Mouse (Mus musculus): ENCODE data around the gene Polr2l. TPM values are rescaled to one million over a fixed set of nuclear protein-coding genes. Genes with fewer than 3 reads are reported as not detected.

The Polr2l gene
- total RNA-seq, 2 experiments from 2014 or later, result 24.0 to 27.6 TPM

DNA sequence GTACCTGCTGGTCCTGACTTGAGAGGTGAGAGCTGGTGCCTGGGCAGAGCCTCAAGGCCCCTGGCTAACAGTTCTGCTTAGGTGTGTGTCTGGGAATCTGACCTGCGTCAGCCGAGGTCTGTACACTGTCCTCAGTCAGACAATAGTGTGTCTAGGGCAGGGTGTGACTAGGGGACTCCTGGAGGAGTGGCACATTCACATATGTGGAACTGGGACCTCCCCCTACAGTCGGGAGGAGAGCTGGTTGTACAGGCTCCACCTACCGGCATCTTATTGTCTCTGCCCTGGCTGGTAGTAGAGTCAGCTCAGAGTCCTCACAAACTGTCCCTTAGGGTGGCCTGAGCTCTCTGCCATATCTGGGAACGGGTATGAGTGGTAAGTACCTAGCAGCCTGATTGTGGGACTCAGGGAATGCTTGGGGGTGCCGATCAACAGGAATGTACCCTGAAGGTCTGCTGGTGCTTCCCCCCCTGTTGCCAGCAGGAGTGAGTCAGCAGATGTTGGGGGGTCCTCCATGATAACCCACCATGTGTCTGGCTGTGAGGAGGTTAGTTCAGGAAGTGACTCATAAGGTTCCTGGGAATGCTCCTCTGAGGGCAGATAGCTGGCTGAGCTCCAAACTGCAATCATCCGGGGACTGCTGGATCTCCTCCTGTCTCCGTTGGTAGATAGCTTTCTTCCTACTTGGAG lies 6.3 kb downstream of the Polr2l start:
- ATAC-seq (ENCODE audit: poor library complexity, severe bottlenecking), result peak; percentile 53

DNA sequence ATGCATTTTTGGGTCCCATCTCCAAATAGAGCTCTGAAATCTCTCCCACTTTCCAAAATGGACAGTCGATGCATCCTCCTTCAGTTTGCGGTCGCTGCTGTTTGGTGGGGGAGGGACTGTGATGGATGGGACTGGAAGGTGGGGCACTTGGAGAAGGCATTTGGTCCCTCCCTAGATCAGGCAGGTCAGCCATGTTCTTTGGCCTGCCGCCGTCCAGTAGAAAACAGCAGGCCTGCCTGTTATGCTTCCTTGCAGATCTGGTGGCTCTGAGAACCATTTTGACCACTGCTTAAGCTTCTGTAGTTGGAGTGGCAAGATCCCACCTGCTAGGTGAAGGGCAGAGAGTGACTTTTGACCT lies 6.8 kb downstream of the Polr2l start:
- ATAC-seq (ENCODE audit: poor library complexity, severe bottlenecking), result no peak

DNA sequence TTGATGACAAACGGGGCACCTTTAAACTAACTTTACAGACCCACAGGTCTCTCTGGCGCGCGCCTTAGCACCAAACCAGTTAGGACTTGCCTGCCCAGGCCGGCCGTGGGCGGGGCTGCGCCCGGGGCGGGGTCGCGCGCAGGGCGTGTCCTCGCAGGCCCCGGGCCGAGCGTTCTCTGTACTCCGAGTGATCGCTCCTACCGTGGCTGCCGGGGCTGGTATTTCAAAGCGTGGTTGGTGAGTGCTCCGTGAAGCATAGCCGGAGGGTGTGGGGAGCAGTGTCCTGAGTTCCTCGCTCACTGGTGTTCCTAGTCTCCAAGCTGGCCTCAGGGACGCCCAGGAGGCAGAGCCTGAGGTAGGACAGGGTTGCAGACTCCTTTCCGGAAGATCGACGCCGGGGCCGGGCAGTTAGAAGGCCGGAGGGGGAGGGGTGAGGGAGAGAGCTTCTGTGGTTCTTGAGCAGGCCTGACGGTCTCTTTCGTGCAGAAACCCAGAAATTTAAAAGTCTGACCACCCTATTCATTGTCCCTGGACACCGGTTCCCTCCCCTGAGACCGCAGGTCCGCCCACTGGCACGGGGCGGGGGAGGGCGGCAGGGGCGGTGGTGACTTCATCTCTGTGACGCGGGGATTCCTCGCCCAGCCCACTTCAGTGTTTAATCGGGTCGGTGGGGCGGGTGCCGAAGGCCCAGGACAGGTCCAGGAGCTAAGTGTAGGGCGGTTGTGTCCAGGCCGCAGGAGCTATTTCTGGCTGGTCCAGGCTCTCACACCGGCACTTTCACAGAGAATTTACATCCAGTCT lies 7.5 kb downstream of the Polr2l start, which contains the start of gene Cd151:
Cd151 (plus strand) TSS at position 163 of the 801 bp plus-strand sequence.
- ATAC-seq (ENCODE audit: poor library complexity, severe bottlenecking), result peak; percentile 73

DNA sequence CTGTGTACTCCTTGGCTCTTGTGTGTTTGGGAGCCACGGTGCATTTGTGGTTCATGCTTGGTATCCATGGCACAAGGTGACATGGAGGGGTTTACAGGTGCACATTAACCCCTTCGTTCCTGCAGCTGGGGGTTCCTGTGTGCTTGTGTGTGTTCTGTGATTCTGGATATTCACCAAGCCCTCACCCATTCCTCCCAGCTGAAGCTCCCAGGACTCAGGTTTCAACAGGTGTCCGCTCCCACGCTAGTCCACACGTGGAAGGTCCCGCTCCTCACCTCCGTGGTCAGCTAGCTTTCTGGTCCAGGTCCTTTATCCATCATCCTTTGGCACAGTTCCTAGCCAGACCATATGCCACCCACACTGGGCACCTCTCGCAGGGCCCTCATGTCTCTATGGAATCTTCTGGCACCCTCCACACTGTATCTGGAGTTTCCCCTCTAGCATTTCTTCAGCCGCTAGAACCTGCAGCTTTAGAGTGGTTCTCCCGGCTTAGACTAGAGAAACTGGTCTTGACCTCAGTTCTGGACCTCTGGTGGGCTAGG lies 8.3 kb downstream of the Polr2l start:
- no peak for ATAC-seq (ENCODE audit: poor library complexity, severe bottlenecking)

DNA sequence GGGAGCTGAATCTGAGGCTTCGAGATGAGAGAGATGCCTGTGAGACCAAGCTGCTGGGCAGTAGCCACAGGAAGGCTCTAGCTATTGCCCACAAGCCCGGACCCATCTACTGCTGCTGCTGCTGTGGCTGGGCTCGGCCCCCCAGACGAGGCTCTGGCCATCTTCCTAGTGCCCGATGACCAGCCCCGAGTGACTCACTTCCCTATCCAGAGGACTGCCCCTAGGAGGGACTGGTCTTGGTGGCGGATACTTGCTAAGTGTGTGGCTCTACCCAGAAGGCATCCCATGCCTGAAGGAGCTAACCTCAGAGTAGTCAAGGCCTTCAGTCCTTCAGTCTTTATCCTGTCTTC lies 8.9 kb downstream of the Polr2l start:
- ATAC-seq (ENCODE audit: poor library complexity, severe bottlenecking), result no peak

DNA sequence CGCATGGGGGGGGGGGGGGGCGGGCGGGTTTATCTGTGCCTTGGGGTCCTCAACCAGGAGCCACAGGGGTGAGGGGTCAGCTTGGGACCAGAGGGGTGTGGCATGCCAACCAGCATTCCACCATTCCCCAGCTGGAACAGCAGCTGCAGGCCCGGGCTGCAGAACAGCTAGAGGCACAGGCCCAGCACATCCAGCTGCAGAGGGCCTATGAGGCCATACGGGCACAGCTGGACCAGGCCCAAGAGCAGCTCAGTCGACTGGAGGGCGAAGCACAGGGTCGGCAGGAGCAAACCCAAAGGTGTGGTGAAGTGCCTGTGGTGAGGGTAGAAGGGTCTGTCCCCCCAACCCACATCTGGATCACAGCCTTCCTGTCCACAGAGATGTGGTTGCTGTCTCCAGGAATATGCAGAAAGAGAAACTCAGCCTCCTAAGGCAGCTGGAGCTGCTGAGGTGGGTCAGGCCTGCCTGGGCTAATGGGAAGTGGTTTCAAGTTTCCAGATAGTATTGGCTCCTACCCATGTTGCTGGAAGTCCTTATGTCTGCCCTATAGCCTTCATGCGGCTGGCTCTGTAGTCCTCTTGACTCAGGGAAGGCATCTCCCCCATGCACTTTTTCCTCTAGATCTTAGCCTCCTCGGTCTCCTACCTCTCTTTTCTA lies 9.4 kb downstream of the Polr2l start:
- ATAC-seq (ENCODE audit: poor library complexity, severe bottlenecking), result no peak

DNA sequence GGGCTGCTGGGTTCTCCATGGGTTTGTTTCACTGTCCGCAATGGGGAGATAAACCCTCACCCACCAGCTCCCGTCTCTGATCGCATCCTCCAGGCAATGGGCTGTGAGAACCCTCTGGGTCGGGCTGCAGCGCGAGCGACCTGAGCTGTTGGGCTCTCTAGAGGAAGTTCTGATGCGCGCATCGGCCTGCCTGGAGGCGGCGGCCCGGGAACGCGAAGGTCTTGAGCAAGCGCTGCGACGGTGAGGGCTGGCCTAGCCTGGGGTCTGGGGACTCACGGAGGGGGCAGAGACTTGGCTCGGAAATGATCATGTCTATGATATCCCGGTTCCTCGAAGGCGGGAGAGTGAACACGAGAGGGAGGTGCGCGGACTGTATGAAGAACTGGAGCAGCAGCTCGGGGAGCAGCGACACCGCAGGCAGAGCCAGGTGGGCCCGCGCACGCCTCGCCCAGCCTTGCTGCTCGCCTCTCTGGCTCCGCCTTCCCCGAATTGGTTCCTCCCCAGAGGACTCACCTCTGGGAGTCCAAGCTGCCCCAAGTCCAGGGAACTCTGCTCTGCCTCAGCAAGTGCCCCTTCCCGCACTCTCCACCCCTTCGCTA lies 10.2 kb downstream of the Polr2l start:
- ATAC-seq (ENCODE audit: poor library complexity, severe bottlenecking), result peak; percentile 22; the same call in 1 of the 2 replicates

DNA sequence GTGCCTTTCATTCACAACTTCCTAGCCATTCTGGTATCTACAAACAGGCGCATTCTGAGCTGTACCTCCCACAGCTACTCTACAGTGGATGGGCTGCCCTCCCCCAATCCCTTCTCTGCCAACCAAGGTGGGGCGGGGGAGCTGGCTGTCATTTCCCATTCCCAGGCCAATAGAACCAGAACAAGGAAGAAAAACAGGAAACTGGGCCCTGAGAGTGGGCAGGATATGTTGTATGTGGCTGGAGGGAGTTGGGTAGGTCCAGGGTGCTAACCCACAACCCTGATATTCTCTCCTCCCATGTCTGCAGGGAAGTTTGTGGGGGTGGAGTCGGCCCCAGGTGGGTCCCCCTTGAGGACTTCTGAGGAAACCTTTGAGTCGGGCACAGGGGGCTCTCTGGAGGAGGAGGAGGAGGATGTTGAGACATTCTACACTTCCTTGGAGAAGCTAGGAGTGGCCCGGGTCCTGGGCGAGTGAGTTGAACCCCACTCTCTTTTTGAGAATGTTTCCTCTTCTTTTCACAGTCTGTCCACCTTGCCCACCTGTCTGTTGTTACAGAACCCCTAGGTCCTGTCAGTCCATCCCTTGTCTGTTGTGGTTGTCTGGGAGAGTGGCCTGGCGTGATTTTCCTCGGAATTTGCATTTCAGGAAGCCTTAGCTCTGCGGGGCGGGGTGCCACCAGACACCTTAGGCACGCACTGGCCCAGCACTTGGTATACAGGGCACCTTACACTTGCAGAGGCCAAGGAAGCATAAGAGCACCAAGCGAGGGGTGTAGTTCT lies 10.9 kb downstream of the Polr2l start:
- ATAC-seq (ENCODE audit: poor library complexity, severe bottlenecking), result no peak

DNA sequence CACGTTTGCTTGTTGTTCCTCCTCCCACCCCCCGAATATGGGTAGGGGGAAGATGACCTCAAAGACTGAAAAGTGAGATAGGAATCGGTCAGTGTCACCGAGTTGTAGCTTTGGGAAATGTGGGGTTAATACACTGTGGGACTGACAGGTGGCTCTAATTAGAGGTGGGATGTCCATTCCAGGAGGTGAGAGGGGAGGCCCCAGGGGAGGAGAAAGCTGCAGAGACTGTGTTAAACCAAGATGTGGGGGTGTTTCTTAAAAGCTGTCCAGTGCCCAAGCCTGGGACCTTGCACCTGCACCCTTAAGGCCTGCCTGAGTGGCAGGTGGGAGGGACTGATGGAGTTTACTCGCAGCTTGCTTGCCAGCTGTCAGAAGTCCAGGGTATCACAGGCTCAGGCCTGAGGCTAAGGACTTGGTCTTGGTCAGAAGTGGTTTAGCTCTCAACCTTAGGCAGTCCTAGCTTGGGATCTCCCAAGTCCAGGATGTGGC lies 12.6 kb downstream of the Polr2l start:
- ATAC-seq (ENCODE audit: poor library complexity, severe bottlenecking), result no peak

DNA sequence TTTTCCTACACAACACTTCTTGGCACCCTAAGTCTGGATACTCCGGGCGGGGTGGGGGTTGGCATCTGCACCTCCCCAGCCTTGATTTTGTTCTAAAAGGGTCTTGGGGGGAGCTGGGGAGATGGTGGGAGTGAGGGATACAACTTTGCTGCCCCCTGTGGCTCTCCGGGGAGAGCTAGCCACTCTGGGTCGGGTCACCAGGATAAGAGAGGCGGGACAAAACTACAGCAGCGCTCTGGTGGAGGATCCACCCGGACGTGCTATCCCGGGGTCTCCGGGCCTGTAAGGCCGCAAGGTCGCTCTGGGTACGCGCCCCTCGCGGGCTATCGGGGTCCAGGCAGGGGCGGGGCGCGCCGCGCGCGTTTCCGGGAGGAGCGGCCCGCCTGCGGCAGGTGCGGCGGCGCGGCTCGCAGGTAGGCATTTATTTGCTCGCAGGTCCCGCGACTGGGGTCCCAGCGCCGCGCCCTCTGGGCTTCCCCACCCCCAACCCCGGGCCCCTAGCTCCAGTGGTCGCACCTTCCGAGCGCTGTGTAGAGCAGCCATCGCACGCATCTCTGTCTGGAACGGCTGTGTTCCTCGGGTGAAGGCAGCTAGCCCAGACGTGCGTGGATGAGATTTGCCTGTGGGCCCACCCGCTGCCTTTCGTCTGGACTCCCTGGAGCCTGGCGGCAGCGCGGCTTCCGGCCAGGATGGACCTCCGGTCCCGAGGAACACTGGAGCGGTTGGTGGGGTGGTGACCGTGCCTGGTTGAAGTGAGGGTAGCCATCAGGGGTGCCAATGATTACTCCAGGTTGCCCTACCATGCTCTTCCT lies 13.2 kb downstream of the Polr2l start:
- no peak for ATAC-seq (ENCODE audit: poor library complexity, severe bottlenecking)

DNA sequence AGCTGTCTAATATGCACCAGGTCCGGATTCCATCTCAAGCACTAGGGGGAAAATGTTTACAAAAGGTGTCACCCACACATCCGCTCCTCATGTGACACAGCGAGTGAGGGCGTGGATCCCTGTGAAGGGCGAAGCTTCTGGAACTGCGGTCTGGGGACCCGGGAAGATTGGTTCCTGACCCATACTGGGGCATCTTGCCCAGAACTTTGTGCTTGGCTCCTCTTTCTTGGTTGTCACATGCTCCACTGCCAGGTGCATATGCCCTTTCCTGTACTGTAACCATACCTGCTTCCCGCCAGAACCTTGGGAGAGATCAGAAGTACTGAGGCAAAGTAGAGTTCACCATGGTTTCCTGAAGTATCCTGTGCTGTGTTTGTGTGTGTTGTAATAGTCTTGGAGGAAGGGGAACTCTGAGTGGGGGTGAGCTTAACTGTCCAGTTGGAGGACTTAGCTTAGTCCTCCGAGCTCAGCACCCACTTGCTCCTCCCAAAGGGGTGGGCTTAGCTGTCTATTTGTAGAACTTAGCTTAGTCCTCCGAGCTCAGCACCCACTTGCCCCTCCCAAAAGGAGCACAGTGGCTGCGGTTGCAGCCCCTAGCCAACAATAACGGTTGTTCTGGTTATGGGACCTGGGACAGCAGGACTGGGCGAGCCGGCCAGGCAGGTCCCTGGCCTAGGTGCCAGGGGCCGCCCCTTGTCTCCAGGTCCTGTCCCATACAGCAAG lies 14.4 kb downstream of the Polr2l start, which contains the start of gene Cracr2b:
Cracr2b (plus strand) TSS at position 704 of the 723 bp plus-strand sequence.
- peak; percentile 23 for ATAC-seq (ENCODE audit: poor library complexity, severe bottlenecking)

DNA sequence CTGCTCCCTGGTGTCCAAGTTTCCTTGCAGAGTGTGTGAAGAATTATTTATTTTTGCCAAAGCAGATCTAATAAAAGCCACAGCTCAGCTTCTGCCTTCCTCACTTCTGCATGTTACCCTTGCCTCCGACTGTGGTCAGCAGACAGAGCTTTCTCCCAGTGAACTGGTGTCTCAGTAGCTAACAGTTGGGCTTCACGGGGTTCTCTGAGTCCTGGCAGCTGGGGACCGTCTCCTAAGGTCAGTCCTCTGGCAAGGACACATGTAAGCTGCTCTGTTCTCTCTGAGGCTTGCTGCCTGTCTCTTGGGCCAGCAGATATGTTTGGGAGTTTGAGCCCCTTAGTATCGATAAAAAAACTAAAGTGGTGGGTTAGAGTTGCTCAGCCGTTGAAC lies 14.9 kb downstream of the Polr2l start:
- no peak for ATAC-seq (ENCODE audit: poor library complexity, severe bottlenecking)

DNA sequence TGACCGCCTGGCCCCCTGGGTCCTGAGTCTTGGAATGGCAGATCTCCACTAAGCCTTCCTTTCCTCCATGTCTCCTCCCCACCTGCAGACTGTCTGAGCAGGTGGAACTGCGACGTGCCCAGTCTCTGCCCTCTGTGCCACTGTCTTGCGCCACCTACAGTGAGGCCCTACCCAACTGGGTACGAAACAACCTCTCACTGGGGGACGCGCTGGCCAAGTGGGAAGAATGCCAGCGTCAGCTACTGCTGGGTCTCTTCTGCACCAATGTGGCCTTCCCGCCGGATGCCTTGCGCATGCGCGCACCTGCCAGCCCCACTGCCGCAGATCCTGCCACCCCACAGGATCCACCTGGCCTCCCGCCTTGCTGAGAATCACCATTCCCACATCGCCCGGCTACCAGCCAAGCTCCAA lies 15.6 kb downstream of the Polr2l start:
- no peak for ATAC-seq (ENCODE audit: poor library complexity, severe bottlenecking)

DNA sequence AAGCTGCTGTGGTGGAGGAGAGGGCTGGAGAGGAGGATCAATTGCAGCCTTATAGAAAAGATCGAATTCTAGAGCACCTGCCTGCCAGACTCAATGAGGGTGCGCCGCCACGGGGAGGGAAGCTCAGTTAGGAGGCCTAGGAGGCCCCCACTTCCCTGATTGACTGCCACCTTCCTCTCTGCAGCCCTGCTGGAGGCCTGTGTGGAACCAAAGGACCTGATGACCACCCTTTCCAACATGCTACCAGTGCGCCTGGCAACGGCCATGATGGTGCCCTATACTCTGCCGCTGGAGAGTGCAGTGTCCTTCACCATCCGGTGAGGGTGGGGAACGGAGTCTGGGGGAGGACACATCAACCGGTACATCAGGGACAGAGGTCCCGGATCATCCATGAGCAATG lies 16.3 kb downstream of the Polr2l start:
- no peak for ATAC-seq (ENCODE audit: poor library complexity, severe bottlenecking)

DNA sequence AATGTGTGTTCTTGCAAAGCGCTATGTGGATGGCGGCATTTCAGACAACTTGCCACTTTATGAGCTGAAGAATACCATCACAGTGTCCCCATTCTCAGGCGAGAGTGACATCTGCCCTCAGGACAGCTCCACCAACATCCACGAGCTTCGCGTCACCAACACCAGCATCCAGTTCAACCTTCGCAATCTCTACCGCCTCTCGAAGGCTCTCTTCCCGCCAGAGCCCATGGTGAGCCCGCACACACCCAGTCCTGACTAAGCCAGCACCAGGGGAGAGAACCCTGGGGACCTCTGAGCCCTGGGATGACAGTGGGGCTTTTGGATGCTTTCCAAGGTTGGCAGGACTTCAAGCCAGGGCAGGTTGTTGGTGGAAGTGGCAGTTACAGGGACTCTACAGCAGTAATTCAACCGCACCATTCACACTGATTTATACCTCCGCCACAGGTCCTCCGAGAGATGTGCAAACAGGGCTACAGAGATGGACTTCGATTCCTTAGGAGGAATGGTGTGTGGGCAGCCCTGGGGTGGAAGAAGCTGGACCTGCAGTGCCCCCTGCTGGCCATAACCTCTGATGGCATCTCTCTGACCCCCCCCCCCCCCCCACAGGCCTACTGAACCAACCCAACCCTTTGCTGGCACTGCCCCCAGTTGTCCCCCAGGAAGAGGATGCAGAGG lies 16.8 kb downstream of the Polr2l start:
- ATAC-seq (ENCODE audit: poor library complexity, severe bottlenecking), result peak; percentile 20

DNA sequence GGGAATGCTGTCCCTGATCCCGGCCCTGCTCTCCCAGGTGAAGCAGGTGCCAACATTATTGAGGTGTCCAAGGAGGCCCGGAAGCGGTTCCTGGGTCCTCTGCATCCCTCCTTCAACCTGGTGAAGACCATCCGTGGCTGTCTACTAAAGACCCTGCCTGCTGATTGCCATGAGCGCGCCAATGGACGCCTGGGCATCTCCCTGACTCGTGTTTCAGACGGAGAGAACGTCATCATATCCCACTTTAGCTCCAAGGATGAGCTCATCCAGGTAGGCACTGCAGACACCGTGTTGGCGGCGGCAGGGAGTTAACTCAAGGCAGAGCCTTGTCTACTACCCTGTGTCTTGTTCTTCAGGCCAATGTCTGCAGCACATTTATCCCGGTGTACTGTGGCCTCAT lies 17.7 kb downstream of the Polr2l start:
- no peak for ATAC-seq (ENCODE audit: poor library complexity, severe bottlenecking)

DNA sequence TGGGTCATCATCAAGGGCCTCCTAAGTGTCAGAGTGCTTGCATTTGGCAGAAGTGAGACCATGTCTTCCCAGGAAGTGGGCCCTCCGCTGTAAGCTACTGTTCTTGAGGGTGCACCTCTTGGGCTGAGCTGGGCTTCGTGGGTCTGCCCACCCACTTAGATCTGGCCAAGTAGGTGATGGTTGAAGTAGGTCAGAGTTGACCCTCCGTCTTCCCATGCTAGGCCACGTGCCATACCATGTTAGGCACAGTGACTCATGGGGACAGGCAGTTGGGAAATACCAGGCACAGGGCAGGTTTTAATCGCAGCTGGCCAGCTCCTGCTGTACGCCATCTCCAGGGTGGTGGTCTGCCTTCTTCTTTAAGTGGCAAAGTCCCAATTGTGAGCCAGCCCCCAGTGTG lies 18.2 kb downstream of the Polr2l start:
- no peak for ATAC-seq (ENCODE audit: poor library complexity, severe bottlenecking)
